In genomic region chr15:81336466-81336865, GRCm38 (mm10) we compare ENCODE assay signal across 19 mouse cellular contexts. TPM values are rescaled to one million over a fixed set of nuclear protein-coding genes. Genes with fewer than 3 reads are reported as not detected.
DNase-seq lines count a peak whose midpoint lies in the region; TF ChIP-seq lines count a peak whose summit lies in the region.
"Had no signal": no experiment of that assay in that cellular context is flagged by ENCODE, and none has a peak within 500 bp of the region (broad histone marks: within the 10 kb centered on the region; RNA-seq: fewer than 3 reads in every experiment).

No protein-coding gene starts in this region.

- H3K27ac ChIP-seq in gastrocnemius, adult 2 months: no peak overlapping the region
- H3K27ac ChIP-seq: embryonic facial prominence, embryonic 13.5 days; hindbrain, embryonic 15.5 days; kidney, embryonic 15.5 days; liver, embryonic 12.5 days; lung, embryonic 15.5 days; macrophage; neural tube, embryonic 12.5 days; stomach, embryonic 15.5 days had no signal

- peak; percentile 60 for DNase-seq in gastrocnemius, adult 2 months
- no peak for DNase-seq in gastrocnemius, adult 8-10 months (ENCODE audit: low spot score in 2 of 2)
- peak; percentile 19 for DNase-seq in right cerebral cortex, postnatal 25 days
- no peak for DNase-seq in right cerebral cortex, postnatal 36 days (ENCODE audit: low spot score in 2 of 2)
- peak; percentile 75 for DNase-seq in cerebellum, adult 9-11 months
- no peak for DNase-seq in retina, postnatal 1 day
- DNase-seq in adrenal gland, postnatal 36 days: no peak
- DNase-seq: heart, postnatal 10 days; layer of hippocampus, postnatal 36 days; spleen, adult 18-20 months; thymus, adult 2 months had no signal

- H3K4me3 ChIP-seq in gastrocnemius, adult 2 months: no peak overlapping the region
- H3K4me3 ChIP-seq: embryonic facial prominence, embryonic 13.5 days; hindbrain, embryonic 15.5 days; kidney, embryonic 15.5 days; liver, embryonic 12.5 days; lung, embryonic 15.5 days; neural tube, embryonic 12.5 days; stomach, embryonic 15.5 days had no signal

- TF ChIP-seq CTCF in gastrocnemius, adult 2 months (IDR thresholded peaks at IDR 0.05): no peak

- intact Hi-C loops in gastrocnemius, adult 2 months (cut with DNase I): no loop called here

RNA-seq across cellular contexts. Expression of gene Slc25a17, which starts 24.1 kb away (rescaled TPM):
- total RNA-seq in gastrocnemius, adult 2 months (2021): 10 to 100 TPM in 1 of 2 experiments, 1 to 10 TPM in 1; 8.7 to 10.8 TPM
- 1 to 10 TPM; 4.9 to 8.7 (median 7.5) TPM for total RNA-seq in gastrocnemius, adult 8-10 months (2022)
- total RNA-seq in adrenal gland, postnatal 36 days (2021): 100 to 1,000 TPM in 1 of 2 experiments, 10 to 100 TPM in 1; 79.2 to 106 TPM

Comparison
In these comparisons a context has a peak if more than half of its experiments do, and no peak if none do; other contexts are left out.
1. DNase-seq: peak in gastrocnemius, adult 2 months (single experiment), right cerebral cortex, postnatal 25 days (single experiment) and cerebellum, adult 9-11 months (single experiment); none in gastrocnemius, adult 8-10 months (0 of 2), right cerebral cortex, postnatal 36 days (0 of 2), retina, postnatal 1 day (single experiment) and adrenal gland, postnatal 36 days (0 of 2).
2. RNA of gene Slc25a17, which starts 24.1 kb away (total RNA-seq): 79.2 to 106 TPM in adrenal gland, postnatal 36 days; 8.7 to 10.8 TPM in gastrocnemius, adult 2 months and 4.9 to 8.7 TPM in gastrocnemius, adult 8-10 months; every median in the first group is over 4 times any median in the second.